In the genomic region with DNA sequence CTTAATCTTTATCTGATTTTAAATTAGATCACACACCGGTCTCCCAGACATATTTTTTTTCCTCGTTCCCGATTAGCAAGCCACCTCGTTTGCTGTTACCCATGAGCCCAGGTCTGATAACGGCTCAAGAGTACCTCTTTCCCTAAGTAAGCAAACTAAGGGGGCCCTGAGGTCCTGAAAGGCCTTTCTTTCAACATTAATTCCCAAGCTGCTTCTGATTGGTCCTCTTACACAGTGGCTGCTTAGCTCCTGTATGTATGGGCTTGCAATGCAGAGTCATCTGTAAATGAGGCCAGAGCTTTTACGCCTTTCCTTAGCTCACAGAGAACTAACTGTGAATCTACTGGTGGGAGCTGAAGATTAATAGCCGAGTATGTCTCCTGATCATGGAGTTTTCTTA, we compare ENCODE assay signal across 22 mouse cellular contexts. TPM values are rescaled to one million over a fixed set of nuclear protein-coding genes. Genes with fewer than 3 reads are reported as not detected.
A peak's percentile ranks its signal among the peaks of the same experiment; 100 is the strongest.
DNase-seq lines count a peak whose midpoint lies in the region; ATAC-seq and TF ChIP-seq lines count a peak whose summit lies in the region.
"Had no signal": no experiment of that assay in that cellular context is flagged by ENCODE, and none has a peak within 500 bp of the region (broad histone marks: within the 10 kb centered on the region; RNA-seq: fewer than 3 reads in every experiment).

No protein-coding gene starts in this region.

- DNase-seq in heart, adult 8-10 months (ENCODE audit: low spot score) = no peak
- DNase-seq in lung, postnatal 14 days = no peak
- DNase-seq in 416B (ENCODE audit: low read depth) (peak; percentile 44), MEL (ENCODE audit: low read depth, low spot score) (no peak)
- DNase-seq: adrenal gland, postnatal 10 days; cerebellum, adult 11 months; cerebellum, adult 8-10 months; cerebellum, postnatal 14 days; embryo, embryonic 11 days; gastrocnemius, postnatal 36 days; heart, adult 11 months had no signal

- TF ChIP-seq RAD21 in MEL (IDR thresholded peaks at IDR 0.05; ENCODE audit: low read depth, low read length) = no peak

- H3K4me3 ChIP-seq in heart, embryonic 14.5 days (ENCODE audit: control insufficient read depth in 1 of 2, insufficient read depth in 1 of 2, low read depth in 1 of 2, low read length in 2 of 2) = no peak overlapping the region
- H3K4me3 ChIP-seq in lung, embryonic 15.5 days = no peak overlapping the region
- peak overlapping the region in 1 of 2 experiments; percentile 66; a peak in 2 of 4 replicates for H3K4me3 ChIP-seq in MEL (ENCODE audit: control insufficient read depth in 1 of 2, insufficient read depth in 1 of 2, low read depth in 2 of 2, low read length in 2 of 2)
- H3K4me3 ChIP-seq in midbrain, embryonic 16.5 days (ENCODE audit: low read depth, low read length) = no peak overlapping the region
- H3K4me3 ChIP-seq: embryonic facial prominence, embryonic 15.5 days; erythroblast, embryonic 14.5 days; forebrain, embryonic 15.5 days; heart, embryonic 15.5 days; hindbrain, embryonic 15.5 days had no signal

- no peaks in the 10 kb centered on the region for H3K36me3 ChIP-seq in heart, embryonic 14.5 days (ENCODE audit: control insufficient read depth, insufficient read depth, low read length)
- H3K36me3 ChIP-seq in lung, embryonic 15.5 days = no peaks in the 10 kb centered on the region
- H3K36me3 ChIP-seq in MEL (ENCODE audit: control insufficient read depth in 1 of 2, insufficient read depth in 2 of 2, low read length in 2 of 2) = peaks cover 0 to 25% of the 10 kb centered on the region in 2 experiments; a peak in 2 of 4 replicates
- no peaks in the 10 kb centered on the region for H3K36me3 ChIP-seq in midbrain, embryonic 16.5 days (ENCODE audit: control insufficient read depth, insufficient read depth, low read length)
- H3K36me3 ChIP-seq: embryonic facial prominence, embryonic 15.5 days; forebrain, embryonic 15.5 days; heart, embryonic 15.5 days; hindbrain, embryonic 15.5 days had no signal

- no peak for TF ChIP-seq EP300 in MEL (IDR thresholded peaks at IDR 0.05; ENCODE audit: low read depth in 1 of 2, low read length in 2 of 2)

- H3K4me1 ChIP-seq in heart, embryonic 14.5 days (ENCODE audit: control insufficient read depth in 2 of 2, insufficient read depth in 2 of 2, low read length in 2 of 2) = peaks cover 7 to 16% of the 10 kb centered on the region in 2 experiments
- peaks cover 6% of the 10 kb centered on the region for H3K4me1 ChIP-seq in lung, embryonic 15.5 days
- H3K4me1 ChIP-seq in MEL (ENCODE audit: control insufficient read depth in 1 of 2, insufficient read depth in 2 of 2, low read length in 2 of 2) = peaks cover 13 to 33% of the 10 kb centered on the region in 2 experiments
- no peaks in the 10 kb centered on the region for H3K4me1 ChIP-seq in midbrain, embryonic 16.5 days (ENCODE audit: control insufficient read depth, insufficient read depth, low read length)
- H3K4me1 ChIP-seq: embryonic facial prominence, embryonic 15.5 days; forebrain, embryonic 15.5 days; hindbrain, embryonic 15.5 days had no signal

- WGBS in heart, embryonic 14.5 days = 28% methylated on average over 7 of the region's 7 CpGs
- 21% methylated on average over 7 of the region's 7 CpGs for WGBS in lung, embryonic 15.5 days
- 73% methylated on average over 7 of the region's 7 CpGs for WGBS in midbrain, embryonic 16.5 days

- H3K79me2 ChIP-seq in MEL (ENCODE audit: control insufficient read depth, insufficient read depth, low read length, poor library complexity) = no peaks in the 10 kb centered on the region

- no peaks in the 10 kb centered on the region for H3K9me3 ChIP-seq in heart, embryonic 14.5 days (ENCODE audit: control insufficient read depth, low read length)
- H3K9me3 ChIP-seq in lung, embryonic 15.5 days = no peaks in the 10 kb centered on the region
- H3K9me3 ChIP-seq in MEL (replicated peaks; ENCODE audit: insufficient read depth, low read length) = no peaks in the 10 kb centered on the region
- no peaks in the 10 kb centered on the region for H3K9me3 ChIP-seq in midbrain, embryonic 16.5 days (replicated peaks; ENCODE audit: control insufficient read depth, low read length, poor library complexity, severe bottlenecking)
- H3K9me3 ChIP-seq: embryonic facial prominence, embryonic 15.5 days; forebrain, embryonic 15.5 days; heart, embryonic 15.5 days; hindbrain, embryonic 15.5 days had no signal

- ATAC-seq in heart, embryonic 14.5 days (ENCODE audit: insufficient number of reproducible peaks, insufficient read depth, low FRiP score, low read depth) = no peak
- ATAC-seq in lung, embryonic 15.5 days (ENCODE audit: borderline replicate concordance, extremely low read depth, low FRiP score, low TSS enrichment) = no peak
- ATAC-seq in midbrain, embryonic 16.5 days = no peak
- ATAC-seq: forebrain, embryonic 15.5 days had no signal

- no peak overlapping the region for H3K27ac ChIP-seq in heart, embryonic 14.5 days (replicated peaks in 1 of 2; ENCODE audit: control insufficient read depth in 1 of 2, insufficient read depth in 1 of 2, low read depth in 2 of 2, low read length in 2 of 2)
- H3K27ac ChIP-seq in lung, embryonic 15.5 days = no peak overlapping the region
- no peak overlapping the region for H3K27ac ChIP-seq in MEL (ENCODE audit: control insufficient read depth, low read depth, low read length)
- H3K27ac ChIP-seq in midbrain, embryonic 16.5 days (ENCODE audit: low read length) = no peak overlapping the region
- H3K27ac ChIP-seq: embryonic facial prominence, embryonic 15.5 days; forebrain, embryonic 15.5 days; heart, embryonic 15.5 days; hindbrain, embryonic 15.5 days had no signal

- peak overlapping the region; percentile 32; the same call in 1 of the 2 replicates for H3K4me2 ChIP-seq in heart, embryonic 14.5 days (ENCODE audit: low read length)
- H3K4me2 ChIP-seq in lung, embryonic 15.5 days = peak overlapping the region; percentile 16; the same call in 1 of the 2 replicates
- H3K4me2 ChIP-seq in midbrain, embryonic 16.5 days (ENCODE audit: low read length) = no peak overlapping the region
- H3K4me2 ChIP-seq: embryonic facial prominence, embryonic 15.5 days; forebrain, embryonic 15.5 days; hindbrain, embryonic 15.5 days had no signal

- TF ChIP-seq CTCF in MEL (IDR thresholded peaks at IDR 0.05 in 2 of 3, conservative IDR thresholded peaks at IDR 0.05 in 1 of 3; ENCODE audit: control insufficient read depth in 1 of 3, insufficient read depth in 1 of 3, low read depth in 2 of 3, low read length in 3 of 3, poor library complexity in 1 of 3, severe bottlenecking in 1 of 3) = no peak

- TF ChIP-seq POLR2A in MEL (IDR thresholded peaks at IDR 0.05; ENCODE audit: control insufficient read depth in 1 of 2, insufficient read depth in 1 of 2, low read depth in 1 of 2, low read length in 2 of 2, poor library complexity in 1 of 2) = no peak

- no peak overlapping the region for H3K9ac ChIP-seq in heart, embryonic 14.5 days (ENCODE audit: low read length)
- H3K9ac ChIP-seq in lung, embryonic 15.5 days = no peak overlapping the region
- H3K9ac ChIP-seq in MEL (ENCODE audit: control insufficient read depth, low read depth, low read length, poor library complexity, severe bottlenecking) = peak overlapping the region; percentile 20; the same call in 1 of the 2 replicates
- no peak overlapping the region for H3K9ac ChIP-seq in midbrain, embryonic 16.5 days (ENCODE audit: low read depth, low read length)
- H3K9ac ChIP-seq: embryonic facial prominence, embryonic 15.5 days; forebrain, embryonic 15.5 days; heart, embryonic 15.5 days; hindbrain, embryonic 15.5 days had no signal

- no peaks in the 10 kb centered on the region for H3K27me3 ChIP-seq in heart, embryonic 14.5 days (ENCODE audit: control insufficient read depth, insufficient read depth, low read length)
- no peaks in the 10 kb centered on the region for H3K27me3 ChIP-seq in lung, embryonic 15.5 days
- H3K27me3 ChIP-seq in MEL (ENCODE audit: control insufficient read depth in 1 of 2, insufficient read depth in 2 of 2, low read length in 2 of 2) = no peaks in the 10 kb centered on the region; a peak in 1 of 4 replicates
- no peaks in the 10 kb centered on the region for H3K27me3 ChIP-seq in midbrain, embryonic 16.5 days (ENCODE audit: control insufficient read depth, insufficient read depth, low read depth, low read length)
- H3K27me3 ChIP-seq: embryonic facial prominence, embryonic 15.5 days; forebrain, embryonic 15.5 days; heart, embryonic 15.5 days; hindbrain, embryonic 15.5 days had no signal

TF ChIP-seq in MEL, 35 proteins besides CTCF, POLR2A, EP300 and RAD21:
- no peak for TF ChIP-seq KAT2A (conservative IDR thresholded peaks at IDR 0.05; ENCODE audit: low read depth, low read length)
- no peak for TF ChIP-seq MAFK (IDR thresholded peaks at IDR 0.05; ENCODE audit: borderline replicate concordance, low read depth, low read length)
- TF ChIP-seq MAZ (IDR thresholded peaks at IDR 0.05; ENCODE audit: low read depth, low read length) = no peak
- TF ChIP-seq TBP (IDR thresholded peaks at IDR 0.05; ENCODE audit: low read depth, low read length) = no peak
- TF ChIP-seq ZMIZ1 (IDR thresholded peaks at IDR 0.05; ENCODE audit: low read depth, low read length) = no peak
- TF ChIP-seq SMC3 (IDR thresholded peaks at IDR 0.05; ENCODE audit: low read depth, low read length) = no peak
- no peak for TF ChIP-seq MYC (IDR thresholded peaks at IDR 0.05; ENCODE audit: low read depth, low read length)

RNA-seq across cellular contexts. Expression of a gene that starts 15.7 kb away (rescaled TPM):
- polyA plus RNA-seq in heart, embryonic 14.5 days (2014; fragmentation: Nextera tagmentation; extraction: Ambion mirVana) = 0.12 and 0.16 TPM in 2 replicates
- total RNA-seq in heart, adult 8-10 months (2022) = under 1 TPM in 2 of 4 experiments, not detected in 2; 0.06 to 0.08 TPM
- 0.35 and 0.74 TPM in 2 replicates for polyA plus RNA-seq in lung, embryonic 15.5 days (2015; fragmentation: Nextera tagmentation; extraction: Ambion mirVana)
- 0.23 and 0.26 TPM in 2 replicates for total RNA-seq in MEL (2012; rRNA removed)
- polyA plus RNA-seq in MEL (2012; ENCODE audit: insufficient read depth in 1 of 2, insufficient read length in 2 of 2, low read depth in 1 of 2, low replicate concordance in 2 of 2, missing spikeins in 1 of 2) = under 1 TPM in 1 of 2 experiments, not detected in 1; 0.10 TPM
- polyA plus RNA-seq in midbrain, embryonic 16.5 days (2015; fragmentation: Nextera tagmentation; extraction: Ambion mirVana) = 0.19 TPM in 1 of 2 replicates, not detected in the other
- total RNA-seq: gastrocnemius, adult 8-10 months had no signal
- polyA plus RNA-seq: erythroblast, embryonic 14.5 days; forebrain, embryonic 11.5 days; forebrain, embryonic 15.5 days; hindbrain, embryonic 11.5 days had no signal
